Mouse (Mus musculus) stomach, embryonic 14.5 days (tissue): ENCODE data around the gene Kctd4. TPM values are rescaled to one million over a fixed set of nuclear protein-coding genes. Genes with fewer than 3 reads are reported as not detected.

ENCODE experiments used
- ATAC-seq: fragments of 200-750 bp; cut with Nextera tagmentation; 2 replicates; pipeline ENCODE4 v1.8.0; 2017; ENCODE audit warnings: low read depth, moderate TSS enrichment; ENCODE audit not compliant: insufficient number of reproducible peaks, insufficient read depth, low FRiP score
- H3K27ac ChIP-seq: fragments of 300-500 bp; sonication (generic); 2 replicates; pipeline ENCODE4 v1.5.1; 2014; ENCODE audit warnings: mild to moderate bottlenecking, low read length, moderate library complexity, mixed read lengths
- H3K27me3 ChIP-seq: fragments of 300-500 bp; sonication (generic); 2 replicates; pipeline ENCODE4 v1.6.1; 2014; ENCODE audit warnings: low read length, control low read depth, mixed read lengths; ENCODE audit not compliant: control insufficient read depth, insufficient read depth
- H3K36me3 ChIP-seq: fragments of 300-500 bp; sonication (generic); 2 replicates; pipeline ENCODE4 v1.6.1; 2014; ENCODE audit warnings: mild to moderate bottlenecking, control low read depth, low read length, moderate library complexity, mixed read lengths; ENCODE audit not compliant: control insufficient read depth, insufficient read depth
- H3K4me1 ChIP-seq: fragments of 300-500 bp; sonication (generic); 2 replicates; pipeline ENCODE4 v1.6.1; 2014; ENCODE audit warnings: low read length, control low read depth, mixed read lengths; ENCODE audit not compliant: control insufficient read depth, insufficient read depth
- H3K4me2 ChIP-seq: fragments of 300-500 bp; sonication (generic); replicated peaks from 2 replicates; pipeline ENCODE4 v1.6.1; 2014; ENCODE audit warnings: low read depth, low read length, control low read depth
- H3K4me3 ChIP-seq: fragments of 300-500 bp; sonication (generic); 2 replicates; pipeline ENCODE4 v1.5.1; 2014; ENCODE audit warnings: low read depth, low read length, control low read depth
- H3K9ac ChIP-seq: fragments of 300-500 bp; sonication (generic); replicated peaks from 2 replicates; pipeline ENCODE4 v1.6.1; 2014; ENCODE audit warnings: low read depth, mild to moderate bottlenecking, control low read depth, low read length, moderate library complexity, mixed read lengths
- H3K9me3 ChIP-seq: fragments of 300-500 bp; sonication (generic); 2 replicates; pipeline ENCODE4 v1.6.1; 2016; ENCODE audit warnings: low read depth, low read length, control low read depth; ENCODE audit not compliant: control insufficient read depth
- WGBS: fragments of 180-500 bp; shearing (Covaris S2); extraction: QIAGEN DNeasy Blood & Tissue Kit; methylation state at CpG from one replicate; pipeline ENCODE4 v1.1.7; 2014; 5-methylcytosine and 5-hydroxymethylcytosine counted together
- polyA plus RNA-seq: library from polyadenylated mRNA; unstranded; fragments of >200 nt; fragmentation: Nextera tagmentation; extraction: Ambion mirVana; gene quantifications from 2 replicates; pipeline ENCODE4 v1.2.1, GENCODE M21; 2014

Kctd4 gene
- polyA plus RNA-seq, 1 experiment from 2014 or later: 1.2 TPM

DNA sequence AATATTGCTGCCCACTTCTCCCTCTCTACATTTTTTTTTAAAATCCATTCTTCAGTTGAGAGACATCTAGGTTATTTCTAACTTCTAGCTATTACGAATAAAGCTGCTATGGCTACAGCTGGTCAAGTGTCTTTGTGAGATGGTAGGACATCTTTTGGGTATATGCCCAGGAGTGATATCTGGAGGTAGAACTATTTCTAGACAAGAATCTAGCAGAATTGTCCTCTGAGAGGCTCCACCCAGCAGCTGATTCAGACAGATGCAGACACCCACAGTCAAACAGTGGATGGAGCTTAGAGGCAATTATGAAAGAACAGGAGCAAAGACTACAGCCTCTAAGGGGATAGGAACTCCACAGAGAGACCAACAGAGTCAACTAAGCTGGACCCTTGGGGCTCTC is 13.3 kb upstream of the Kctd4 start:
- Histone ChIP-seq H3K4me3 (no peak overlapping the region), H3K27ac (no peak overlapping the region), H3K36me3 (no peaks in the 10 kb centered on the region), H3K4me2 (no peak overlapping the region), H3K9me3 (no peaks in the 10 kb centered on the region), H3K9ac (no peak overlapping the region), H3K27me3 (no peaks in the 10 kb centered on the region), H3K4me1 (no peaks in the 10 kb centered on the region)
- ATAC-seq: no peak
- 98% methylated on average over 1 of the region's 1 CpGs for WGBS

GRCm38 (mm10) chr14:75942365-75942764 is 12.4 kb upstream of the Kctd4 start:
- no peaks in the 10 kb centered on the region for H3K27me3 ChIP-seq
- no peak overlapping the region for H3K9ac ChIP-seq
- H3K27ac ChIP-seq: no peak overlapping the region
- no peaks in the 10 kb centered on the region for H3K36me3 ChIP-seq
- H3K4me1 ChIP-seq: no peaks in the 10 kb centered on the region
- ATAC-seq: no peak
- H3K9me3 ChIP-seq: no peaks in the 10 kb centered on the region
- no peak overlapping the region for H3K4me2 ChIP-seq
- H3K4me3 ChIP-seq: no peak overlapping the region
- 90% methylated on average over 3 of the region's 3 CpGs for WGBS

DNA sequence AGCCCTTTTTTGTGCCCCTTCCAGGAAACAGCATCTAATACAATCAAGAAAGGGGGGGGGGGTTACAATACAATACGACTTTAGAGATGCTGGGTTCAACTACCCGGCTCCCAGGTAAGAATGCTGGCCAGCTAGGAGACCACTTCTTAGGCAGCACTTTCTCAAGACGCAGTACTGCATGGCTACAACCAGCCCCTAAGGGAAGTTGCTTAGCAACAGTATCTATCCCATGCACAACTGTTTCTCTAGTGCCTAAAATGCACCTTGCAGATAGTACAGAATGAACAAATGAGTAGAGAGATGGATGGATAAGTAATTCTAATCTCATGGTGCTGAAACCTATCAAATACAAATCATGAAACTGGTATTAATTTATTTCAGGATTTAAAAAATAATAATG is 7.1 kb upstream of the Kctd4 start:
- Histone ChIP-seq H3K4me3 (no peak overlapping the region), H3K9me3 (no peaks in the 10 kb centered on the region), H3K27me3 (no peaks in the 10 kb centered on the region), H3K27ac (no peak overlapping the region), H3K36me3 (no peaks in the 10 kb centered on the region), H3K4me1 (no peaks in the 10 kb centered on the region), H3K9ac (no peak overlapping the region), H3K4me2 (no peak overlapping the region)
- 70% methylated on average over 3 of the region's 3 CpGs for WGBS
- ATAC-seq: no peak

- H3K9ac ChIP-seq: no peak overlapping the region
- no peak overlapping the region for H3K27ac ChIP-seq
- WGBS: 49% methylated on average over 2 of the region's 2 CpGs
- no peaks in the 10 kb centered on the region for H3K9me3 ChIP-seq
- H3K4me2 ChIP-seq: no peak overlapping the region
- H3K4me1 ChIP-seq: no peaks in the 10 kb centered on the region
- no peak for ATAC-seq
- H3K4me3 ChIP-seq: no peak overlapping the region
- no peaks in the 10 kb centered on the region for H3K36me3 ChIP-seq
- H3K27me3 ChIP-seq: no peaks in the 10 kb centered on the region
These were observed 1.8 kb upstream of the Kctd4 start for GRCm38 (mm10) chr14:75953011-75953410.

DNA sequence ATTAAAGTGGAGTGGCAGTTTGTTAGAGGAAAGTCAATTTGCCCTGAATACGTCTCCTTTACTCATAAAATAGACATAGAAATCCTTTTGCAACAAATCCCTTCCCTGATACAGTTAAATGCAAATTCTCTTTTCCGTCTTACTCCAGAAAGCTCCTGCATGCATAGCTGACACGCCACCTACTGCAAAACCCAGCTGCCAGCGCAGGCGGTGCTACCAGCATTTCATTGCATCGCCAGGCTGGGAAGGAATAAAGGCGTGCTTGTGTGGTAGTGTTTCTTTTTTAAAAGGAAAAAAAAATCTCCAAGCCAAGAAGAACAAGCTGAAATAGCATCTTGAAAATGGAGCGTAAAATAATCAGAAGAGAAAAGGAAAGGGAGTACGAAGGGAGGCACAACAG is 7.4 kb downstream of the Kctd4 start:
- no peak overlapping the region for H3K4me3 ChIP-seq
- no peak overlapping the region for H3K27ac ChIP-seq
- no peaks in the 10 kb centered on the region for H3K27me3 ChIP-seq
- H3K9me3 ChIP-seq: no peaks in the 10 kb centered on the region
- ATAC-seq: no peak
- no peaks in the 10 kb centered on the region for H3K4me1 ChIP-seq
- 84% methylated on average over 9 of the region's 9 CpGs for WGBS
- H3K36me3 ChIP-seq: no peaks in the 10 kb centered on the region
- H3K9ac ChIP-seq: no peak overlapping the region
- no peak overlapping the region for H3K4me2 ChIP-seq

DNA sequence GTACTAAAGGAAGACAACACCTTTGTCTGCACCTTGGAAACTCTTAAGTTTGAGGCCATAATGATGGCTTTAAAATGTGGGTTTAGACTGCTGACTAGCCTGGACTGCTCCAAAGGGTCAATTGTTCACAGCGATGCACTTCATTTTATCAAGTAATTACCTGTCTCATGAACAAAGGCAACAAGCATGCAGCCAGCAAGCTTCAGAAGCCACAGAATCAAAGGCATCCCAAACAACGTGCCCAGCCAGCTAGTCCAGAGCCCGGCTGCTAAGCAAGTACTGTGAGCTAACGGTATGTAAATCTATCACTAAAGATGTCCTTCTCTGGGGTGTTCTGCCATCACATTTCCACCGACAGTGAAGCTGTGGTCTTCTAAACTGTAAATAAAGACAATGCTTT is 8.4 kb downstream of the Kctd4 start:
- H3K27me3 ChIP-seq: no peaks in the 10 kb centered on the region
- H3K27ac ChIP-seq: no peak overlapping the region
- WGBS: 57% methylated on average over 5 of the region's 5 CpGs
- H3K9me3 ChIP-seq: no peaks in the 10 kb centered on the region
- no peaks in the 10 kb centered on the region for H3K36me3 ChIP-seq
- no peak overlapping the region for H3K4me3 ChIP-seq
- no peak for ATAC-seq
- H3K4me2 ChIP-seq: no peak overlapping the region
- no peak overlapping the region for H3K9ac ChIP-seq
- H3K4me1 ChIP-seq: no peaks in the 10 kb centered on the region

DNA sequence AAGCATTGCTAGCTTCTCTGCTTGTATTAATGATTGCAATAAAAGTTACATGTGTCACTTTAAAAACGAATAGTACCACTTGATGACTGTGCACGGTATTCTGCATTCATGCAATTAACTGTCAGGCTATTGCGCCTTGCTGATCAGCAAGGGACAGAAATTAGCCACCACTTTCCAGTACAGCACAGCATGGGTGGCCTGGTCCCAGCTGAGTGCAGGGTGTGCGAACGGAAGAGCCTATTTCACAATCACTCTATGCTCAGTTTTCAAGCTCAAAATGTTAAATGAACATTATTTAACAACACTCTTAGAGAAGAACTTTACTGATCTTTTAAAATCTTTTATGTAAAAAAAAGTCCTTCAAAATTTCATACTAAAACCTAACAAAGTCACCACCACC is 9.2 kb downstream of the Kctd4 start:
- 63% methylated on average over 5 of the region's 5 CpGs for WGBS
- ATAC-seq: no peak
- H3K27me3 ChIP-seq: no peaks in the 10 kb centered on the region
- H3K4me2 ChIP-seq: no peak overlapping the region
- no peaks in the 10 kb centered on the region for H3K4me1 ChIP-seq
- H3K9me3 ChIP-seq: no peaks in the 10 kb centered on the region
- no peak overlapping the region for H3K9ac ChIP-seq
- H3K4me3 ChIP-seq: no peak overlapping the region
- no peak overlapping the region for H3K27ac ChIP-seq
- H3K36me3 ChIP-seq: no peaks in the 10 kb centered on the region

DNA sequence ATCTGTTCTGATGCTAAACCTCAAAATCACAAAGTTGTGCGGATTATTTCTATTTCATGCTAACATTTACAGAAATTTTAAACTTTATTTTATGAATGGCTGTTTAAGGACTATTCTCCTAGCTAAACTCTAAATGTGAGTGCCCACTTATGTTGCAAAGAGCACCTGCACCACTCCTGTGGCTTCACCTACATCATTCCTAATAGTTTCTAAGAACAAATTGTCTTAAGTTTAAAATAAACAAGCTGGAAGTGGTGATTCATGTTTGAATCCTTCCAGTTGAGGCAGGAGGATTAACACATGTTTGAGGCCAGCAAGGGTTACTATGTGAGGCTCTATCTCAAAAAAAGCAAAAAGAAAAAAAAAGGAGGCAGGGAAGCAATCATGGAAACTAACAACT is 9.6 kb downstream of the Kctd4 start:
- no peaks in the 10 kb centered on the region for H3K27me3 ChIP-seq
- H3K9me3 ChIP-seq: no peaks in the 10 kb centered on the region
- no peak overlapping the region for H3K4me3 ChIP-seq
- no peak for ATAC-seq
- H3K36me3 ChIP-seq: no peaks in the 10 kb centered on the region
- no peak overlapping the region for H3K9ac ChIP-seq
- no peak overlapping the region for H3K27ac ChIP-seq
- no peak overlapping the region for H3K4me2 ChIP-seq
- no peaks in the 10 kb centered on the region for H3K4me1 ChIP-seq
- WGBS: 80% methylated on average over 1 of the region's 1 CpGs

DNA sequence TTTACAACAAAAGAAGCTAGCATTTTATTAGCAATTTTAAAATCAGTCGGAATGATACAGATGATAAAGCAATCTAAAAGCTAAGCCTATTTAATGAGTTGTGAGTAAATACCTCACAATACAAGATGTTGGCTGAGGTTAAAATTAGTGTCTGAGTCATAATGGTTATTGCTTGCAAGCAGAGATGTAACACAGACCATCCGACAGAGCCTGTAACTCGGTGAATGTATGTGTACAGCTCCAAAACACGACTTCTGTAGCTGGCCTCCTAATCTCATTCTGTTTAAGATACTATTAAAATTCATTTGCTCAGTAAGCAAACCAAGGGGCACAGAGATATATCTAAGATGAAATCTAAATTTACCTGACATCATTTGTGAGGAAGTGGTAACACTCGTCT is 12.5 kb downstream of the Kctd4 start:
- Histone ChIP-seq H3K9me3 (no peaks in the 10 kb centered on the region), H3K27ac (no peak overlapping the region), H3K4me2 (no peak overlapping the region), H3K9ac (no peak overlapping the region), H3K4me1 (no peaks in the 10 kb centered on the region), H3K27me3 (no peaks in the 10 kb centered on the region), H3K4me3 (no peak overlapping the region), H3K36me3 (no peaks in the 10 kb centered on the region)
- no peak for ATAC-seq
- WGBS: 70% methylated on average over 5 of the region's 5 CpGs
